Mouse (Mus musculus): Measurements from ENCODE around the gene Trmt1. TPM values are rescaled to one million over a fixed set of nuclear protein-coding genes. Genes with fewer than 3 reads are reported as not detected.
A peak's percentile ranks its signal among the peaks of the same experiment; 100 is the strongest.

Trmt1 gene
- polyA plus RNA-seq, 1 experiment from 2014 or later = 73.6 TPM

- ATAC-seq (ENCODE audit: insufficient number of reproducible peaks, insufficient read depth, low FRiP score, low TSS enrichment) = no peak
- no peaks in the 10 kb centered on the region for H3K9me3 ChIP-seq
- H3K4me2 ChIP-seq (replicated peaks) = no peak overlapping the region
- H3K27ac ChIP-seq = no peak overlapping the region
- 82% methylated on average over 5 of the region's 5 CpGs for WGBS
- peaks cover 53% of the 10 kb centered on the region for H3K4me1 ChIP-seq
- peaks cover 40% of the 10 kb centered on the region for H3K36me3 ChIP-seq
- H3K4me3 ChIP-seq = no peak overlapping the region
- H3K27me3 ChIP-seq = peaks cover 41% of the 10 kb centered on the region
- H3K9ac ChIP-seq = no peak overlapping the region
Measured at GRCm38 (mm10) chr8:84718476-84718875, 32.4 kb downstream of the Trmt1 start.

- Histone ChIP-seq H3K36me3 (peaks cover 37% of the 10 kb centered on the region), H3K4me3 (no peak overlapping the region), H3K4me1 (peaks cover 53% of the 10 kb centered on the region), H3K27me3 (peaks cover 38% of the 10 kb centered on the region), H3K9ac (no peak overlapping the region), H3K9me3 (no peaks in the 10 kb centered on the region), H3K27ac (no peak overlapping the region), H3K4me2 (replicated peaks) (no peak overlapping the region)
- WGBS = 83% methylated on average over 5 of the region's 5 CpGs
- no peak for ATAC-seq (ENCODE audit: insufficient number of reproducible peaks, insufficient read depth, low FRiP score, low TSS enrichment)
Measured at GRCm38 (mm10) chr8:84718959-84719690, 33.0 kb downstream of the Trmt1 start.

GRCm38 (mm10) chr8:84722530-84722849 is 36.4 kb downstream of the Trmt1 start:
- no peaks in the 10 kb centered on the region for H3K9me3 ChIP-seq
- H3K27ac ChIP-seq = peak overlapping the region; percentile 99
- peaks cover 14% of the 10 kb centered on the region for H3K27me3 ChIP-seq
- H3K4me3 ChIP-seq = peak overlapping the region; percentile 14; the same call in 1 of the 2 replicates
- peak overlapping the region; percentile 44 for H3K4me2 ChIP-seq (replicated peaks)
- no peak for ATAC-seq (ENCODE audit: insufficient number of reproducible peaks, insufficient read depth, low FRiP score, low TSS enrichment)
- peaks cover 49% of the 10 kb centered on the region for H3K36me3 ChIP-seq
- peak overlapping the region; percentile 34; the same call in 1 of the 2 replicates for H3K9ac ChIP-seq
- WGBS = 42% methylated on average over 6 of the region's 6 CpGs
- peaks cover 51% of the 10 kb centered on the region for H3K4me1 ChIP-seq

GRCm38 (mm10) chr8:84722850-84723570 is 36.9 kb downstream of the Trmt1 start, which contains the start of gene G430095P16Rik:
Gene G430095P16Rik, plus strand, starts transcription at chr8:84723007.
- Histone ChIP-seq H3K9ac (peak within 1 kb of the TSS; percentile 34), H3K9me3 (no peaks in the 10 kb centered on the region), H3K4me1 (peaks cover 51% of the 10 kb centered on the region), H3K4me3 (peak within 1 kb of the TSS; percentile 14), H3K27me3 (peaks cover 13% of the 10 kb centered on the region; the same call in 1 of the 2 replicates), H3K4me2 (replicated peaks) (peak within 1 kb of the TSS; percentile 44), H3K27ac (peak within 1 kb of the TSS; percentile 99), H3K36me3 (peaks cover 50% of the 10 kb centered on the region)
- WGBS = 6% methylated on average over 10 of the region's 10 CpGs
- ATAC-seq (ENCODE audit: insufficient number of reproducible peaks, insufficient read depth, low FRiP score, low TSS enrichment) = peak; percentile 90

GRCm38 (mm10) chr8:84723571-84723900 is 37.4 kb downstream of the Trmt1 start:
- peaks cover 10% of the 10 kb centered on the region; the same call in 1 of the 2 replicates for H3K27me3 ChIP-seq
- WGBS = 12% methylated on average over 7 of the region's 7 CpGs
- ATAC-seq (ENCODE audit: insufficient number of reproducible peaks, insufficient read depth, low FRiP score, low TSS enrichment) = 0 out of 2 replicates have a peak, but pooled peaks have one; percentile 1
- peak overlapping the region; percentile 14 for H3K4me3 ChIP-seq
- H3K9me3 ChIP-seq = no peaks in the 10 kb centered on the region
- H3K4me2 ChIP-seq (replicated peaks) = peak overlapping the region; percentile 44
- peak overlapping the region; percentile 99 for H3K27ac ChIP-seq
- peak overlapping the region; percentile 34 for H3K9ac ChIP-seq
- peaks cover 47% of the 10 kb centered on the region for H3K36me3 ChIP-seq
- peaks cover 56% of the 10 kb centered on the region for H3K4me1 ChIP-seq

GRCm38 (mm10) chr8:84724683-84725082 is 38.6 kb downstream of the Trmt1 start:
- H3K9me3 ChIP-seq = no peaks in the 10 kb centered on the region
- 0 out of 2 replicates have a peak overlapping the region, but pooled peaks have one; percentile 14 for H3K4me3 ChIP-seq
- peak overlapping the region; percentile 19; the same call in 1 of the 2 replicates for H3K4me2 ChIP-seq (replicated peaks)
- peak overlapping the region; percentile 99 for H3K27ac ChIP-seq
- WGBS = 41% methylated on average over 9 of the region's 9 CpGs
- no peak for ATAC-seq (ENCODE audit: insufficient number of reproducible peaks, insufficient read depth, low FRiP score, low TSS enrichment)
- peak overlapping the region; percentile 34; the same call in 1 of the 2 replicates for H3K9ac ChIP-seq
- H3K36me3 ChIP-seq = peaks cover 37% of the 10 kb centered on the region
- H3K27me3 ChIP-seq = 0 out of 2 replicates have a peak, but pooled peaks cover 6% of the 10 kb centered on the region
- peaks cover 59% of the 10 kb centered on the region for H3K4me1 ChIP-seq

GRCm38 (mm10) chr8:84725246-84725940 is 39.3 kb downstream of the Trmt1 start:
- no peak overlapping the region for H3K4me3 ChIP-seq
- H3K4me2 ChIP-seq (replicated peaks) = peak overlapping the region; percentile 19; the same call in 1 of the 2 replicates
- peak overlapping the region; percentile 99 for H3K27ac ChIP-seq
- peaks cover 29% of the 10 kb centered on the region for H3K36me3 ChIP-seq
- no peaks in the 10 kb centered on the region for H3K9me3 ChIP-seq
- ATAC-seq (ENCODE audit: insufficient number of reproducible peaks, insufficient read depth, low FRiP score, low TSS enrichment) = no peak
- H3K27me3 ChIP-seq = no peaks in the 10 kb centered on the region
- no peak overlapping the region for H3K9ac ChIP-seq
- WGBS = 57% methylated on average over 10 of the region's 10 CpGs
- peaks cover 63% of the 10 kb centered on the region for H3K4me1 ChIP-seq

- Histone ChIP-seq H3K27me3 (no peaks in the 10 kb centered on the region), H3K4me1 (peaks cover 68% of the 10 kb centered on the region), H3K36me3 (peaks cover 29% of the 10 kb centered on the region), H3K4me2 (replicated peaks) (no peak overlapping the region), H3K4me3 (no peak overlapping the region), H3K9me3 (no peaks in the 10 kb centered on the region), H3K27ac (peak overlapping the region; percentile 58), H3K9ac (no peak overlapping the region)
- 34% methylated on average over 3 of the region's 3 CpGs for WGBS
- no peak for ATAC-seq (ENCODE audit: insufficient number of reproducible peaks, insufficient read depth, low FRiP score, low TSS enrichment)
Measured at GRCm38 (mm10) chr8:84725941-84726259, 39.8 kb downstream of the Trmt1 start.

GRCm38 (mm10) chr8:84728474-84728873 is 42.4 kb downstream of the Trmt1 start:
- peaks cover 22% of the 10 kb centered on the region for H3K36me3 ChIP-seq

GRCm38 (mm10) chr8:84729921-84730362 is 43.8 kb downstream of the Trmt1 start:
- no peak overlapping the region for H3K4me3 ChIP-seq
- no peaks in the 10 kb centered on the region for H3K9me3 ChIP-seq
- WGBS = 94% methylated on average over 16 of the region's 16 CpGs
- peaks cover 22% of the 10 kb centered on the region for H3K36me3 ChIP-seq
- H3K27me3 ChIP-seq = peaks cover 11% of the 10 kb centered on the region
- no peak overlapping the region for H3K4me2 ChIP-seq (replicated peaks)
- H3K4me1 ChIP-seq = peaks cover 63% of the 10 kb centered on the region
- no peak for ATAC-seq (ENCODE audit: insufficient number of reproducible peaks, insufficient read depth, low FRiP score, low TSS enrichment)
- H3K9ac ChIP-seq = no peak overlapping the region
- 0 out of 2 replicates have a peak overlapping the region, but pooled peaks have one; percentile 17 for H3K27ac ChIP-seq

More at GRCm38 (mm10) chr8:84728474-84728873, 42.4 kb downstream of the Trmt1 start:
- Histone ChIP-seq H3K4me1 (peaks cover 68% of the 10 kb centered on the region), H3K27me3 (peaks cover under 1% of the 10 kb centered on the region; the same call in 1 of the 2 replicates), H3K4me3 (no peak overlapping the region), H3K9ac (no peak overlapping the region), H3K27ac (no peak overlapping the region), H3K4me2 (replicated peaks) (no peak overlapping the region), H3K9me3 (no peaks in the 10 kb centered on the region)
- WGBS = 64% methylated on average over 3 of the region's 3 CpGs
- ATAC-seq (ENCODE audit: insufficient number of reproducible peaks, insufficient read depth, low FRiP score, low TSS enrichment) = no peak
